Comparison of ENCODE assay signal across 8 mouse cellular contexts in genomic region chrX:93832337-93832884, GRCm38 (mm10). TPM values are rescaled to one million over a fixed set of nuclear protein-coding genes. Genes with fewer than 3 reads are reported as not detected.
DNase-seq lines count a peak whose midpoint lies in the region; ATAC-seq and TF ChIP-seq lines count a peak whose summit lies in the region.

No protein-coding gene starts in this region.

- no peaks in the 10 kb centered on the region for H3K36me3 ChIP-seq in liver, adult 2 months (ENCODE audit: control insufficient read depth, insufficient read depth, low read length)
- no peaks in the 10 kb centered on the region for H3K36me3 ChIP-seq in embryonic facial prominence, embryonic 13.5 days
- H3K36me3 ChIP-seq in intestine, embryonic 16.5 days (ENCODE audit: control insufficient read depth, insufficient read depth, low read length) = no peaks in the 10 kb centered on the region
- H3K36me3 ChIP-seq in neural tube, embryonic 14.5 days (ENCODE audit: control insufficient read depth, insufficient read depth, low read length) = no peaks in the 10 kb centered on the region

- no peak for DNase-seq in liver, adult 2 months (ENCODE audit: extremely low read depth, low read depth, low spot score)
- no peak for DNase-seq in liver
- no peak for DNase-seq in left cerebral cortex, postnatal 14 days (ENCODE audit: low spot score in 2 of 2)
- DNase-seq in urinary bladder, adult 2 months (ENCODE audit: low spot score) = no peak
- no peak for DNase-seq in right cerebral cortex, postnatal 10 days (ENCODE audit: low spot score in 2 of 2)

- 14% methylated on average over 14 of the region's 14 CpGs for WGBS in liver, adult 2 months
- 31% methylated on average over 14 of the region's 14 CpGs for WGBS in embryonic facial prominence, embryonic 13.5 days
- WGBS in intestine, embryonic 16.5 days = 24% methylated on average over 14 of the region's 14 CpGs
- WGBS in neural tube, embryonic 14.5 days = 34% methylated on average over 14 of the region's 14 CpGs

- peaks cover 3% of the 10 kb centered on the region; the same call in 1 of the 2 replicates for H3K4me1 ChIP-seq in liver, adult 2 months (ENCODE audit: control insufficient read depth, insufficient read depth, low read length)
- peaks cover 8% of the 10 kb centered on the region; the same call in 1 of the 2 replicates for H3K4me1 ChIP-seq in embryonic facial prominence, embryonic 13.5 days
- H3K4me1 ChIP-seq in intestine, embryonic 16.5 days (ENCODE audit: control insufficient read depth, insufficient read depth, low read length) = no peaks in the 10 kb centered on the region
- H3K4me1 ChIP-seq in neural tube, embryonic 14.5 days (ENCODE audit: control insufficient read depth, insufficient read depth, low read length) = no peaks in the 10 kb centered on the region

- no peaks in the 10 kb centered on the region for H3K27me3 ChIP-seq in liver, adult 2 months (ENCODE audit: control insufficient read depth, insufficient read depth, low read length)
- no peaks in the 10 kb centered on the region for H3K27me3 ChIP-seq in embryonic facial prominence, embryonic 13.5 days
- H3K27me3 ChIP-seq in intestine, embryonic 16.5 days (replicated peaks; ENCODE audit: control insufficient read depth, insufficient read depth, low read length) = no peaks in the 10 kb centered on the region
- H3K27me3 ChIP-seq in neural tube, embryonic 14.5 days (ENCODE audit: control insufficient read depth, insufficient read depth, low read length) = no peaks in the 10 kb centered on the region

- no peak for TF ChIP-seq CTCF in liver, adult 2 months (IDR thresholded peaks at IDR 0.05; ENCODE audit: low read depth, low read length)

- H3K27ac ChIP-seq in liver, adult 2 months (replicated peaks; ENCODE audit: insufficient read depth, low read depth, low read length) = no peak overlapping the region
- H3K27ac ChIP-seq in embryonic facial prominence, embryonic 13.5 days = peak overlapping the region; percentile 85; the same call in 1 of the 2 replicates
- H3K27ac ChIP-seq in intestine, embryonic 16.5 days (ENCODE audit: low read length) = peak overlapping the region; percentile 61
- H3K27ac ChIP-seq in neural tube, embryonic 14.5 days (ENCODE audit: low read depth, low read length) = peak overlapping the region; percentile 39; the same call in 1 of the 2 replicates

- intact Hi-C loops in left cerebral cortex, postnatal 14 days (cut with DNase I) = no loop called here

- H3K4me2 ChIP-seq in embryonic facial prominence, embryonic 13.5 days = peak overlapping the region; percentile 58
- H3K4me2 ChIP-seq in intestine, embryonic 16.5 days (ENCODE audit: low read depth, low read length) = peak overlapping the region; percentile 44
- peak overlapping the region; percentile 55 for H3K4me2 ChIP-seq in neural tube, embryonic 14.5 days (ENCODE audit: low read depth, low read length)

- peak overlapping the region; percentile 78 for H3K4me3 ChIP-seq in liver, adult 2 months (ENCODE audit: insufficient read depth, low read depth, low read length)
- H3K4me3 ChIP-seq in embryonic facial prominence, embryonic 13.5 days = peak overlapping the region; percentile 57
- peak overlapping the region; percentile 60 for H3K4me3 ChIP-seq in intestine, embryonic 16.5 days (ENCODE audit: low read length)
- peak overlapping the region; percentile 52 for H3K4me3 ChIP-seq in neural tube, embryonic 14.5 days (ENCODE audit: low read depth, low read length)

- TF ChIP-seq POLR2A in liver, adult 2 months (IDR thresholded peaks at IDR 0.05; ENCODE audit: extremely low read depth, insufficient read depth, low read length) = no peak

- no peaks in the 10 kb centered on the region for H3K9me3 ChIP-seq in embryonic facial prominence, embryonic 13.5 days
- no peaks in the 10 kb centered on the region for H3K9me3 ChIP-seq in intestine, embryonic 16.5 days (ENCODE audit: control insufficient read depth, low read length)
- no peaks in the 10 kb centered on the region for H3K9me3 ChIP-seq in neural tube, embryonic 14.5 days (ENCODE audit: control insufficient read depth, low read length)

- ATAC-seq in embryonic facial prominence, embryonic 13.5 days (ENCODE audit: insufficient number of reproducible peaks, insufficient read depth, low FRiP score, low TSS enrichment, low read depth) = no peak; the same call in none of the 2 replicates
- ATAC-seq in intestine, embryonic 16.5 days = no peak; the same call in 1 of the 2 replicates
- ATAC-seq in neural tube, embryonic 14.5 days (ENCODE audit: low read depth) = peak; percentile 29

- 0 out of 2 replicates have a peak overlapping the region, but pooled peaks have one; percentile 26 for H3K9ac ChIP-seq in liver, adult 2 months (ENCODE audit: low read depth, low read length)
- H3K9ac ChIP-seq in embryonic facial prominence, embryonic 13.5 days = peak overlapping the region; percentile 74
- H3K9ac ChIP-seq in intestine, embryonic 16.5 days (ENCODE audit: low read depth, low read length) = peak overlapping the region; percentile 76
- H3K9ac ChIP-seq in neural tube, embryonic 14.5 days (replicated peaks; ENCODE audit: low read depth, low read length) = 0 out of 2 replicates have a peak overlapping the region, but pooled peaks have one; percentile 56

- no peaks in the 10 kb centered on the region for H3K79me2 ChIP-seq in liver, adult 2 months (ENCODE audit: control insufficient read depth, insufficient read depth, low read length)

RNA-seq across cellular contexts. Expression of gene Pdk3, which starts 0.4 kb away (rescaled TPM):
- 0.55 and 0.67 TPM in 2 replicates for total RNA-seq in liver, adult 2 months (2014; rRNA removed)
- polyA plus RNA-seq in liver, adult 2 months (2012; rRNA removed) = 0.26 and 0.31 TPM in 2 replicates
- 58.8 and 63.3 TPM in 2 replicates for polyA plus RNA-seq in embryonic facial prominence, embryonic 13.5 days (2015; fragmentation: Nextera tagmentation; extraction: Ambion mirVana)
- 61.3 and 63.9 TPM in 2 replicates for polyA plus RNA-seq in intestine, embryonic 16.5 days (2015; fragmentation: Nextera tagmentation; extraction: Ambion mirVana)
- polyA plus RNA-seq in neural tube, embryonic 14.5 days (2014; fragmentation: Nextera tagmentation; extraction: Ambion mirVana) = 22.5 and 27.1 TPM in 2 replicates
- total RNA-seq in left cerebral cortex, postnatal 14 days (2021) = 10 to 100 TPM; 34.0 to 34.6 TPM
- polyA plus RNA-seq in urinary bladder, adult 2 months (2012; rRNA removed) = 26.9 and 30.5 TPM in 2 replicates

Comparison
In these comparisons a context has a peak if more than half of its experiments do, and no peak if none do; other contexts are left out.
1. H3K9ac ChIP-seq: peak in every context shown above with its lines; median percentile 76 in intestine, embryonic 16.5 days; 74 in embryonic facial prominence, embryonic 13.5 days; 56 in neural tube, embryonic 14.5 days; 26 in liver, adult 2 months.
2. RNA of gene Pdk3, which starts 0.4 kb away (polyA plus RNA-seq): 61.3 to 63.9 TPM in intestine, embryonic 16.5 days, 58.8 to 63.3 TPM in embryonic facial prominence, embryonic 13.5 days, 26.9 to 30.5 TPM in urinary bladder, adult 2 months and 22.5 to 27.1 TPM in neural tube, embryonic 14.5 days; 0.26 to 0.31 TPM in liver, adult 2 months; every median in the first group is over 10 times any median in the second.
3. Peak in every context shown above with its lines, with median percentiles within 50 percentile points of each other: H3K4me3 ChIP-seq and H3K4me2 ChIP-seq.